Mouse (Mus musculus) lung, embryonic 16.5 days (tissue): ENCODE data around the gene Poc1a. TPM values are rescaled to one million over a fixed set of nuclear protein-coding genes. Genes with fewer than 3 reads are reported as not detected.
A peak's percentile ranks its signal among the peaks of the same experiment; 100 is the strongest.

Source experiments
- ATAC-seq: fragments of 200-750 bp; cut with Nextera tagmentation; 2 replicates; pipeline ENCODE4 v1.8.0; 2017; ENCODE audit warnings: low read depth, mild to moderate bottlenecking, moderate library complexity
- H3K27ac ChIP-seq: fragments of 300-500 bp; sonication (generic); 2 replicates; pipeline ENCODE4 v1.5.1; 2014; ENCODE audit warnings: mild to moderate bottlenecking, control low read depth, low read length
- H3K27me3 ChIP-seq: fragments of 300-500 bp; sonication (generic); 2 replicates; pipeline ENCODE4 v1.6.1; 2014; ENCODE audit warnings: low read depth, low read length, mixed read lengths; ENCODE audit not compliant: control insufficient read depth, insufficient read depth
- H3K36me3 ChIP-seq: fragments of 300-500 bp; sonication (generic); 2 replicates; pipeline ENCODE4 v1.6.1; 2014; ENCODE audit warnings: low read length; ENCODE audit not compliant: control insufficient read depth, insufficient read depth
- H3K4me1 ChIP-seq: fragments of 300-500 bp; sonication (generic); replicated peaks from 2 replicates; pipeline ENCODE4 v1.6.1; 2014; ENCODE audit warnings: low read length, mixed read lengths; ENCODE audit not compliant: control insufficient read depth, insufficient read depth
- H3K4me2 ChIP-seq: fragments of 300-500 bp; sonication (generic); 2 replicates; pipeline ENCODE4 v1.6.1; 2014; ENCODE audit warnings: low read depth, low read length, control low read depth
- H3K4me3 ChIP-seq: fragments of 300-500 bp; sonication (generic); 2 replicates; pipeline ENCODE4 v1.5.1; 2014; ENCODE audit warnings: mild to moderate bottlenecking, low read length, control low read depth
- H3K9ac ChIP-seq: fragments of 300-500 bp; sonication (generic); 2 replicates; pipeline ENCODE4 v1.6.1; 2014; ENCODE audit warnings: low read length, control low read depth
- H3K9me3 ChIP-seq: fragments of 300-500 bp; sonication (generic); 2 replicates; pipeline ENCODE4 v1.6.1; 2016; ENCODE audit warnings: low read length; ENCODE audit not compliant: control insufficient read depth
- WGBS: fragments of 180-500 bp; shearing (Covaris S2); extraction: QIAGEN DNeasy Blood & Tissue Kit; methylation state at CpG from one replicate; pipeline ENCODE4 v1.1.7; 2014; 5-methylcytosine and 5-hydroxymethylcytosine counted together
- polyA plus RNA-seq: library from polyadenylated mRNA; unstranded; fragments of >200 nt; fragmentation: Nextera tagmentation; extraction: Ambion mirVana; gene quantifications from 2 replicates; pipeline ENCODE4 v1.2.1, GENCODE M21; 2015

Poc1a gene
- polyA plus RNA-seq, 1 experiment from 2014 or later, result 32.3 TPM

- Histone ChIP-seq H3K9me3 (no peaks in the 10 kb centered on the region), H3K4me3 (no peak overlapping the region), H3K4me1 (no peaks in the 10 kb centered on the region; the same call in 1 of the 2 replicates), H3K4me2 (no peak overlapping the region), H3K27ac (no peak overlapping the region), H3K36me3 (no peaks in the 10 kb centered on the region), H3K9ac (no peak overlapping the region), H3K27me3 (no peaks in the 10 kb centered on the region)
- ATAC-seq, result no peak
- WGBS, result 74% methylated on average over 6 of the region's 6 CpGs
These were observed 19.8 kb upstream of the Poc1a start for GRCm38 (mm10) chr9:106261058-106261457.

- H3K4me2 ChIP-seq, result no peak overlapping the region
- no peak overlapping the region for H3K27ac ChIP-seq
- H3K36me3 ChIP-seq, result no peaks in the 10 kb centered on the region
- no peaks in the 10 kb centered on the region for H3K9me3 ChIP-seq
- H3K9ac ChIP-seq, result no peak overlapping the region
- ATAC-seq, result no peak
- 61% methylated on average over 3 of the region's 3 CpGs for WGBS
- H3K4me3 ChIP-seq, result no peak overlapping the region
- no peaks in the 10 kb centered on the region for H3K27me3 ChIP-seq
- H3K4me1 ChIP-seq, result no peaks in the 10 kb centered on the region; the same call in 1 of the 2 replicates
These were observed 19.4 kb upstream of the Poc1a start for GRCm38 (mm10) chr9:106261491-106261890.

GRCm38 (mm10) chr9:106262075-106262474, 18.8 kb upstream of the Poc1a start:
- Histone ChIP-seq H3K27ac (no peak overlapping the region), H3K36me3 (no peaks in the 10 kb centered on the region), H3K4me3 (no peak overlapping the region), H3K4me1 (no peaks in the 10 kb centered on the region; the same call in 1 of the 2 replicates), H3K27me3 (no peaks in the 10 kb centered on the region), H3K4me2 (no peak overlapping the region), H3K9ac (no peak overlapping the region), H3K9me3 (no peaks in the 10 kb centered on the region)
- no peak for ATAC-seq
- WGBS, result 72% methylated on average over 3 of the region's 3 CpGs

GRCm38 (mm10) chr9:106263381-106263924, 17.4 kb upstream of the Poc1a start:
- Histone ChIP-seq H3K4me3 (no peak overlapping the region), H3K4me1 (no peaks in the 10 kb centered on the region; the same call in 1 of the 2 replicates), H3K27me3 (no peaks in the 10 kb centered on the region), H3K36me3 (no peaks in the 10 kb centered on the region), H3K9ac (no peak overlapping the region), H3K9me3 (no peaks in the 10 kb centered on the region), H3K27ac (no peak overlapping the region), H3K4me2 (no peak overlapping the region)
- 60% methylated on average over 9 of the region's 9 CpGs for WGBS
- no peak for ATAC-seq

- Histone ChIP-seq H3K27ac (no peak overlapping the region), H3K9me3 (no peaks in the 10 kb centered on the region), H3K27me3 (no peaks in the 10 kb centered on the region), H3K4me1 (no peaks in the 10 kb centered on the region; the same call in 1 of the 2 replicates), H3K4me2 (no peak overlapping the region), H3K9ac (no peak overlapping the region), H3K36me3 (no peaks in the 10 kb centered on the region), H3K4me3 (no peak overlapping the region)
- ATAC-seq, result peak; percentile 69
- WGBS, result 52% methylated on average over 12 of the region's 12 CpGs
These were observed 15.3 kb upstream of the Poc1a start for GRCm38 (mm10) chr9:106265358-106266075.

GRCm38 (mm10) chr9:106266936-106267657, 13.8 kb upstream of the Poc1a start:
- WGBS, result 45% methylated on average over 2 of the region's 2 CpGs
- H3K9ac ChIP-seq, result no peak overlapping the region
- no peak overlapping the region for H3K27ac ChIP-seq
- no peaks in the 10 kb centered on the region for H3K36me3 ChIP-seq
- no peaks in the 10 kb centered on the region; the same call in 1 of the 2 replicates for H3K4me1 ChIP-seq
- no peak for ATAC-seq
- H3K27me3 ChIP-seq, result no peaks in the 10 kb centered on the region
- no peaks in the 10 kb centered on the region for H3K9me3 ChIP-seq
- H3K4me2 ChIP-seq, result no peak overlapping the region
- H3K4me3 ChIP-seq, result no peak overlapping the region

- Histone ChIP-seq H3K4me2 (no peak overlapping the region), H3K9ac (no peak overlapping the region), H3K36me3 (no peaks in the 10 kb centered on the region), H3K4me1 (no peaks in the 10 kb centered on the region; the same call in 1 of the 2 replicates), H3K27ac (no peak overlapping the region), H3K9me3 (no peaks in the 10 kb centered on the region), H3K27me3 (no peaks in the 10 kb centered on the region), H3K4me3 (no peak overlapping the region)
- WGBS, result 43% methylated on average over 4 of the region's 4 CpGs
- peak; percentile 16; the same call in 1 of the 2 replicates for ATAC-seq
These were observed 12.4 kb upstream of the Poc1a start for GRCm38 (mm10) chr9:106268421-106268820.

- Histone ChIP-seq H3K27me3 (no peaks in the 10 kb centered on the region), H3K9me3 (no peaks in the 10 kb centered on the region), H3K27ac (no peak overlapping the region), H3K4me3 (no peak overlapping the region), H3K4me1 (no peaks in the 10 kb centered on the region; the same call in 1 of the 2 replicates), H3K9ac (no peak overlapping the region), H3K36me3 (no peaks in the 10 kb centered on the region), H3K4me2 (no peak overlapping the region)
- ATAC-seq, result no peak
- 47% methylated on average over 9 of the region's 9 CpGs for WGBS
These were observed 11.6 kb upstream of the Poc1a start for GRCm38 (mm10) chr9:106269076-106269788.

- H3K27ac ChIP-seq, result no peak overlapping the region
- no peak overlapping the region for H3K4me2 ChIP-seq
- H3K36me3 ChIP-seq, result no peaks in the 10 kb centered on the region
- no peaks in the 10 kb centered on the region for H3K9me3 ChIP-seq
- 25% methylated on average over 2 of the region's 2 CpGs for WGBS
- 0 out of 2 replicates have a peak, but pooled peaks have one; percentile 29 for ATAC-seq
- H3K4me3 ChIP-seq, result no peak overlapping the region
- no peaks in the 10 kb centered on the region; the same call in 1 of the 2 replicates for H3K4me1 ChIP-seq
- no peak overlapping the region for H3K9ac ChIP-seq
- H3K27me3 ChIP-seq, result no peaks in the 10 kb centered on the region
These were observed 11.0 kb upstream of the Poc1a start for GRCm38 (mm10) chr9:106269879-106270278.
